ENCODE assay signal across 8 mouse cellular contexts in the genomic region with DNA sequence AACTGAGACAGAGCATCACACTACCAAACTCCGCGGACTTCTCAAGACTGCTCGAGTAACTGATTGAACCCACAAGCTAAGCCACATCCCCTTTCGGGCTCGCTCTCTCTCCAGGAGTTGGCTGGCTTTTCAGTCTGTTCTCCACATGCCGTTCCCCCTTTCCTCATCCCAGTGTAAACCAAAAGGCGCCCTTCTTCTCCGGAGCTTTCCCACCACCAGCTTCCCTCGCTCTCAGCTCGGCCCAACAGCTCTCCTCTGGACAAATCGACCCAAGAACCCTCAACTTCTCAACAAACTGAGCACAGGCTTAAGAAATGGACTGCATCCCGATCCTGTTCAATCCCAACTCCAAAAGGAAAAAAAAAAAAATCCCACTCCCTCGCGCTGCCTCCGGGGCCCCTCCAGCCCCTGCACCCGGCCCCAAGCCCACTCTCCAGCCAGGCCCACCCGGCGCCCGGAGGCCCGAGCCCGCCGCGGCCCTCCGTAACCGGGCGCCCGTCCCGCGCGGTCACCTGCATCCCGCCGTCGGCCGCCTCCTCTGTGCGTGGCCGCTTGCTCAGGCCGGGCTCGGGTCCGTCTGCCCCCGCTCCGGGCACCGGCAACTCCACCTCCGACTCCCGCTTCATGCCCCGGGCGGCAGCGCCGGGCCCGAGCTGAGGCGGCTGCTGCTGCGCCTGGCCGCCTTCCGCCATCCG. TPM values are rescaled to one million over a fixed set of nuclear protein-coding genes. Genes with fewer than 3 reads are reported as not detected.
DNase-seq lines count a peak whose midpoint lies in the region; ATAC-seq and TF ChIP-seq lines count a peak whose summit lies in the region.

No protein-coding gene starts in this region.

- no peaks in the 10 kb centered on the region for H3K9me3 ChIP-seq in hindbrain, embryonic 10.5 days
- H3K9me3 ChIP-seq in midbrain, embryonic 10.5 days (replicated peaks), result no peaks in the 10 kb centered on the region
- no peaks in the 10 kb centered on the region for H3K9me3 ChIP-seq in stomach, embryonic 16.5 days (replicated peaks; ENCODE audit: control insufficient read depth, low read length)

- no peaks in the 10 kb centered on the region for H3K27me3 ChIP-seq in cerebellum, adult 2 months (ENCODE audit: control insufficient read depth, insufficient read depth, low read length)
- H3K27me3 ChIP-seq in hindbrain, embryonic 10.5 days (ENCODE audit: insufficient read depth, poor library complexity, severe bottlenecking), result peaks cover 21% of the 10 kb centered on the region; the same call in 1 of the 2 replicates
- H3K27me3 ChIP-seq in midbrain, embryonic 10.5 days (ENCODE audit: low read depth, poor library complexity, severe bottlenecking), result peaks cover 16% of the 10 kb centered on the region
- H3K27me3 ChIP-seq in stomach, embryonic 16.5 days (ENCODE audit: control insufficient read depth, insufficient read depth, low read length), result no peaks in the 10 kb centered on the region

- H3K4me3 ChIP-seq in cerebellum, adult 2 months (replicated peaks; ENCODE audit: insufficient read depth, low read depth, low read length), result peak overlapping the region; percentile 75
- peak overlapping the region; percentile 97 for H3K4me3 ChIP-seq in hindbrain, embryonic 10.5 days
- H3K4me3 ChIP-seq in midbrain, embryonic 10.5 days, result peak overlapping the region; percentile 94
- H3K4me3 ChIP-seq in stomach, embryonic 16.5 days (replicated peaks; ENCODE audit: low read length), result peak overlapping the region; percentile 89

- WGBS in cerebellum, adult 2 months, result under 1% methylated on average over 53 of the region's 54 CpGs
- WGBS in hindbrain, embryonic 10.5 days, result under 1% methylated on average over 54 of the region's 54 CpGs
- under 1% methylated on average over 54 of the region's 54 CpGs for WGBS in midbrain, embryonic 10.5 days
- WGBS in stomach, embryonic 16.5 days, result under 1% methylated on average over 47 of the region's 54 CpGs

- peak; percentile 7; the same call in 1 of the 2 replicates for ATAC-seq in stomach, embryonic 16.5 days (ENCODE audit: insufficient read depth, low FRiP score)

- peak overlapping the region; percentile 91 for H3K27ac ChIP-seq in cerebellum, adult 2 months (ENCODE audit: insufficient read depth, low read length)
- H3K27ac ChIP-seq in hindbrain, embryonic 10.5 days, result peak overlapping the region; percentile 98
- H3K27ac ChIP-seq in midbrain, embryonic 10.5 days (replicated peaks), result peak overlapping the region; percentile 98
- H3K27ac ChIP-seq in stomach, embryonic 16.5 days (ENCODE audit: low read length), result peak overlapping the region; percentile 97

- DNase-seq in adrenal gland, adult (ENCODE audit: inconsistent age in 2 of 2, low spot score in 1 of 2), result peak; percentile 36 to 78
- DNase-seq in adrenal gland, adult 8-10 months, result no peak
- peak; percentile 52 to 53 for DNase-seq in cerebellum, adult 2 months
- DNase-seq in forelimb bud, embryonic 11.5 days (ENCODE audit: low read depth, low spot score), result peak; percentile 53
- peak; percentile 60 for DNase-seq in hindbrain, embryonic 10.5 days (ENCODE audit: low spot score)
- peak; percentile 28 to 38 for DNase-seq in layer of hippocampus, postnatal 36 days
- DNase-seq in midbrain, embryonic 10.5 days (ENCODE audit: low spot score), result peak; percentile 64

- no peak for TF ChIP-seq POLR2A in cerebellum, adult 2 months (IDR thresholded peaks at IDR 0.05; ENCODE audit: borderline replicate concordance, insufficient read depth, low read length)

- no peak for TF ChIP-seq CTCF in cerebellum, adult 2 months (IDR thresholded peaks at IDR 0.05; ENCODE audit: borderline replicate concordance, insufficient read depth, low read depth, low read length)

- peaks cover 12% of the 10 kb centered on the region; the same call in 1 of the 2 replicates for H3K36me3 ChIP-seq in hindbrain, embryonic 10.5 days
- H3K36me3 ChIP-seq in midbrain, embryonic 10.5 days, result peaks cover 12% of the 10 kb centered on the region
- no peaks in the 10 kb centered on the region for H3K36me3 ChIP-seq in stomach, embryonic 16.5 days (ENCODE audit: control insufficient read depth, insufficient read depth, low read length)

- H3K9ac ChIP-seq in stomach, embryonic 16.5 days (ENCODE audit: low read length), result peak overlapping the region; percentile 96

- peak overlapping the region; percentile 74 for H3K4me2 ChIP-seq in stomach, embryonic 16.5 days (ENCODE audit: low read depth, low read length)

- no peaks in the 10 kb centered on the region; the same call in 1 of the 2 replicates for H3K4me1 ChIP-seq in cerebellum, adult 2 months (ENCODE audit: control insufficient read depth, insufficient read depth, low read length)
- peaks cover 57% of the 10 kb centered on the region for H3K4me1 ChIP-seq in hindbrain, embryonic 10.5 days (replicated peaks)
- H3K4me1 ChIP-seq in midbrain, embryonic 10.5 days, result peaks cover 50% of the 10 kb centered on the region
- peaks cover 23% of the 10 kb centered on the region for H3K4me1 ChIP-seq in stomach, embryonic 16.5 days (ENCODE audit: control insufficient read depth, insufficient read depth, low read length)

RNA-seq across cellular contexts. Expression of gene Rbfox2, which starts 0.8 kb away (rescaled TPM):
- total RNA-seq in adrenal gland, adult 8-10 months (2022), result 10 to 100 TPM; 55.5 to 86.2 (median 70.7) TPM
- 177 and 188 TPM in 2 replicates for polyA plus RNA-seq in cerebellum, adult 2 months (2012; rRNA removed)
- polyA plus RNA-seq in hindbrain, embryonic 10.5 days (2016; fragmentation: Nextera tagmentation; extraction: Ambion mirVana), result 50.6 and 77.8 TPM in 2 replicates
- total RNA-seq in layer of hippocampus, postnatal 36 days (2021), result 100 to 1,000 TPM; 239 to 256 TPM
- 35.7 and 59.4 TPM in 2 replicates for polyA plus RNA-seq in midbrain, embryonic 10.5 days (2016; fragmentation: Nextera tagmentation; extraction: Ambion mirVana)
- polyA plus RNA-seq in stomach, embryonic 16.5 days (2015; fragmentation: Nextera tagmentation; extraction: Ambion mirVana), result 55.7 and 63.6 TPM in 2 replicates
